Mouse (Mus musculus) myocyte (in vitro differentiated cells): ENCODE data around the gene Rhbdf1. TPM values are rescaled to one million over a fixed set of nuclear protein-coding genes. Genes with fewer than 3 reads are reported as not detected.

ENCODE experiments used
- H3K27me3 ChIP-seq: one replicate; pipeline ENCODE4 v1.6.1; 2011; ENCODE audit not compliant: control insufficient read depth, insufficient read depth, insufficient read length
- H3K36me3 ChIP-seq: one replicate; pipeline ENCODE4 v1.6.1; 2011; ENCODE audit not compliant: control insufficient read depth, insufficient read depth
- H3K4me2 ChIP-seq: one replicate; pipeline ENCODE4 v1.6.1; 2011; ENCODE audit warnings: low read depth, control low read depth
- H3K4me3 ChIP-seq: one replicate; pipeline ENCODE4 v1.5.1; 2011; ENCODE audit warnings: mild to moderate bottlenecking, control low read depth, moderate library complexity
- H3K79me2 ChIP-seq: one replicate; pipeline ENCODE4 v1.6.1; 2011; ENCODE audit not compliant: control insufficient read depth, insufficient read depth
- H3ac ChIP-seq: one replicate; pipeline ENCODE4 v1.6.1; 2011; ENCODE audit not compliant: control insufficient read depth, insufficient read length
- CEBPB ChIP-seq: IDR thresholded peaks from 2 replicates; pipeline ENCODE4 v1.6.1; 2011; ENCODE audit warnings: mild to moderate bottlenecking, moderate library complexity; ENCODE audit not compliant: poor library complexity, insufficient read depth, severe bottlenecking
- E2F4 ChIP-seq: IDR thresholded peaks from one replicate; pipeline ENCODE4 v1.6.1; 2011; ENCODE audit warnings: mild to moderate bottlenecking, control low read depth, moderate library complexity; ENCODE audit not compliant: insufficient read depth
- MAX ChIP-seq: IDR thresholded peaks from one replicate; pipeline ENCODE4 v1.6.1; 2011; ENCODE audit warnings: low read depth, mild to moderate bottlenecking, control low read depth
- MYOD1 ChIP-seq, 3 experiments: IDR thresholded peaks; one replicate each; pipeline ENCODE4 v1.6.1; 2011; ENCODE audit warnings: control low read depth in 2 of 3, low read depth in 2 of 3, mild to moderate bottlenecking in 2 of 3, moderate library complexity in 1 of 3; ENCODE audit not compliant: insufficient read length in 2 of 3, control insufficient read depth in 1 of 3
- MYOG ChIP-seq, 3 experiments: IDR thresholded peaks; one replicate each; pipeline ENCODE4 v1.6.1; 2011; ENCODE audit warnings: control low read depth in 2 of 3, low read depth in 2 of 3, mild to moderate bottlenecking in 2 of 3; ENCODE audit not compliant: insufficient read length in 2 of 3, control insufficient read depth in 1 of 3, insufficient read depth in 1 of 3
- POLR2A ChIP-seq: IDR thresholded peaks from one replicate; pipeline ENCODE4 v1.6.1; 2011; ENCODE audit warnings: low read depth, mild to moderate bottlenecking, control low read depth, moderate library complexity; ENCODE audit not compliant: insufficient read length
- POLR2AphosphoS2 ChIP-seq: IDR thresholded peaks from one replicate; pipeline ENCODE4 v1.6.1; 2011; ENCODE audit warnings: low read depth, control low read depth; ENCODE audit not compliant: insufficient read length
- REST ChIP-seq: IDR thresholded peaks from one replicate; pipeline ENCODE4 v1.6.1; 2011; ENCODE audit warnings: mild to moderate bottlenecking, control low read depth, moderate library complexity; ENCODE audit not compliant: insufficient read depth, insufficient read length
- SRF ChIP-seq: IDR thresholded peaks from one replicate; pipeline ENCODE4 v1.6.1; 2011; ENCODE audit warnings: low read depth; ENCODE audit not compliant: control insufficient read depth, insufficient read length
- TCF12 ChIP-seq: IDR thresholded peaks from one replicate; pipeline ENCODE4 v1.6.1; 2011; ENCODE audit warnings: mild to moderate bottlenecking, control low read depth; ENCODE audit not compliant: poor library complexity, insufficient read depth, severe bottlenecking
- TCF3 ChIP-seq: IDR thresholded peaks from one replicate; pipeline ENCODE4 v1.6.1; 2011; ENCODE audit warnings: low read depth, control low read depth; ENCODE audit not compliant: insufficient read length
- USF1 ChIP-seq: IDR thresholded peaks from one replicate; pipeline ENCODE4 v1.6.1; 2011; ENCODE audit warnings: low read depth, mild to moderate bottlenecking, control low read depth, moderate library complexity
- polyA plus RNA-seq: library from polyadenylated mRNA; unstranded; fragments of >200 nt; fragmentation: generic; extraction: Trizol; gene quantifications from one replicate; pipeline ENCODE4 v1.2.1, GENCODE M21; 2012; ENCODE audit warnings: missing spikeins

Gene Rhbdf1
- polyA plus RNA-seq, 1 experiment, result 73.3 TPM

GRCm38 (mm10) chr11:32221225-32221950 lies 712 bp downstream of the Rhbdf1 start:
- Histone ChIP-seq H3K4me2 (peak overlapping the region; percentile 81), H3ac (peak overlapping the region; percentile 74), H3K36me3 (no peaks in the 10 kb centered on the region), H3K79me2 (peaks cover 51% of the 10 kb centered on the region), H3K4me3 (peak overlapping the region; percentile 62), H3K27me3 (no peaks in the 10 kb centered on the region)
- TF ChIP-seq MYOG (IDR thresholded peaks at IDR 0.05; ENCODE audit: control insufficient read depth in 1 of 3, insufficient read depth in 1 of 3, insufficient read length in 2 of 3, low read depth in 2 of 3), result peak in 1 of 3 experiments; percentile 6
- TF ChIP-seq CEBPB, result no peak
- peak in 1 of 3 experiments; percentile 50 for TF ChIP-seq MYOD1 (IDR thresholded peaks at IDR 0.05; ENCODE audit: control insufficient read depth in 1 of 3, insufficient read length in 2 of 3, low read depth in 2 of 3)
- TF ChIP-seq REST, result no peak
- TF ChIP-seq POLR2AphosphoS2, result peak; percentile 13
- TF ChIP-seq POLR2A, result peak; percentile 41

GRCm38 (mm10) chr11:32220607-32221224 lies 1.4 kb downstream of the Rhbdf1 start:
- Histone ChIP-seq H3K4me2 (peak overlapping the region; percentile 81), H3K79me2 (peaks cover 58% of the 10 kb centered on the region), H3ac (peak overlapping the region; percentile 74), H3K4me3 (peak overlapping the region; percentile 62), H3K36me3 (no peaks in the 10 kb centered on the region), H3K27me3 (no peaks in the 10 kb centered on the region)
- TF ChIP-seq POLR2AphosphoS2 (peak; percentile 16), MAX (no peak), SRF (no peak), TCF12 (no peak), CEBPB (no peak), REST (peak; percentile 26), MYOD1 (IDR thresholded peaks at IDR 0.05; ENCODE audit: control insufficient read depth in 1 of 3, insufficient read length in 2 of 3, low read depth in 2 of 3) (no peak), MYOG (IDR thresholded peaks at IDR 0.05; ENCODE audit: control insufficient read depth in 1 of 3, insufficient read depth in 1 of 3, insufficient read length in 2 of 3, low read depth in 2 of 3) (no peak), POLR2A (no peak), E2F4 (no peak), TCF3 (no peak)

- Histone ChIP-seq H3K36me3 (peaks cover 5% of the 10 kb centered on the region), H3K27me3 (no peaks in the 10 kb centered on the region), H3K79me2 (peaks cover 67% of the 10 kb centered on the region), H3ac (no peak overlapping the region), H3K4me3 (no peak overlapping the region), H3K4me2 (peak overlapping the region; percentile 81)
- TF ChIP-seq POLR2AphosphoS2 (no peak), REST (no peak), E2F4 (no peak), SRF (no peak), POLR2A (no peak), TCF12 (no peak)
Observed at GRCm38 (mm10) chr11:32219287-32219686, 2.8 kb downstream of the Rhbdf1 start.

DNA sequence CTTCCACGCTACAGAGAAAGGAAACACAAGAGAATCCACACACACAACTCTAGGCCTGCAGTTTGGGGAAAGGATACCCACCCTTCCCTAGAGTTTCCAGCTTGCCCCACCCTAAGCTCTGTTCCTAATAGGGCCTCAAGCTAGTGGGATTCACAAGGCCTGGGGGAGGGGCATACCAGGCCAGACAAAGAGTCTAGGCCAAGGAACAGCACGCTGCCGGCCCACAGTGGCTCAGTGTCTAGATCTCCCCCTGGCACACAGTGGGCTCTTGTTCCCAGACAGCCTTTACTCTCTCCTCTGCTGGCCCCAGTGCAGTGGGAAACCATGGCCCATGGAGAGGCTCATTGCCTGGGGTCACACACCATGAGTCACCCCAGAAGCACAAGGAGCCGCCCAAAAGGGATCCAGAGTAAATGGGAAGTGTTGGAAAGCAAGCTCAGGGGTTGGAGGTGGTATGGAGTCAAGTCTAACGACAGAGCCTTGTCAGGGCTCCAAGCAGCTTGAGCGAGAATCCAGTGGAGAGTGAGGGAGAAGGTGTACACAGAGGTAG lies 3.5 kb downstream of the Rhbdf1 start:
- peak overlapping the region; percentile 50 for H3K4me2 ChIP-seq
- H3K27me3 ChIP-seq, result no peaks in the 10 kb centered on the region
- peaks cover 67% of the 10 kb centered on the region for H3K79me2 ChIP-seq
- no peak overlapping the region for H3ac ChIP-seq
- peaks cover 5% of the 10 kb centered on the region for H3K36me3 ChIP-seq
- H3K4me3 ChIP-seq, result no peak overlapping the region
- TF ChIP-seq SRF (no peak), TCF3 (no peak), E2F4 (no peak), POLR2AphosphoS2 (no peak), MYOG (IDR thresholded peaks at IDR 0.05; ENCODE audit: control insufficient read depth in 1 of 3, insufficient read depth in 1 of 3, insufficient read length in 2 of 3, low read depth in 2 of 3) (no peak), MYOD1 (IDR thresholded peaks at IDR 0.05; ENCODE audit: control insufficient read depth in 1 of 3, insufficient read length in 2 of 3, low read depth in 2 of 3) (no peak), REST (no peak), TCF12 (no peak), USF1 (no peak), MAX (no peak)
